Mouse (Mus musculus): ENCODE data around the gene Crygn. TPM values are rescaled to one million over a fixed set of nuclear protein-coding genes. Genes with fewer than 3 reads are reported as not detected.

Gene Crygn
- polyA plus RNA-seq, 1 experiment from 2014 or later, result not detected

GRCm38 (mm10) chr5:24741172-24741885 lies 16.5 kb downstream of the Crygn start:
- no peaks in the 10 kb centered on the region for H3K36me3 ChIP-seq (ENCODE audit: poor library complexity, severe bottlenecking)
- 77% methylated on average over 15 of the region's 15 CpGs for WGBS

GRCm38 (mm10) chr5:24739141-24739753 lies 18.6 kb downstream of the Crygn start:
- Histone ChIP-seq H3K4me3 (no peak overlapping the region), H3K27ac (no peak overlapping the region), H3K27me3 (no peaks in the 10 kb centered on the region), H3K4me2 (no peak overlapping the region), H3K9ac (no peak overlapping the region), H3K36me3 (ENCODE audit: poor library complexity, severe bottlenecking) (no peaks in the 10 kb centered on the region), H3K4me1 (no peaks in the 10 kb centered on the region), H3K9me3 (replicated peaks) (no peaks in the 10 kb centered on the region)
- no peak for ATAC-seq
- WGBS, result 74% methylated on average over 15 of the region's 15 CpGs

More at GRCm38 (mm10) chr5:24741172-24741885, 16.5 kb downstream of the Crygn start:
- Histone ChIP-seq H3K4me3 (no peak overlapping the region), H3K27ac (no peak overlapping the region), H3K4me2 (no peak overlapping the region), H3K4me1 (no peaks in the 10 kb centered on the region), H3K9me3 (replicated peaks) (no peaks in the 10 kb centered on the region), H3K9ac (no peak overlapping the region), H3K27me3 (no peaks in the 10 kb centered on the region)
- no peak for ATAC-seq

GRCm38 (mm10) chr5:24738517-24738916 lies 19.3 kb downstream of the Crygn start:
- H3K4me1 ChIP-seq, result peaks cover 4% of the 10 kb centered on the region; the same call in 1 of the 2 replicates
- 71% methylated on average over 1 of the region's 1 CpGs for WGBS
- no peak for ATAC-seq

GRCm38 (mm10) chr5:24737595-24737994 lies 20.2 kb downstream of the Crygn start:
- Histone ChIP-seq H3K4me2 (no peak overlapping the region), H3K4me3 (no peak overlapping the region), H3K36me3 (ENCODE audit: poor library complexity, severe bottlenecking) (no peaks in the 10 kb centered on the region), H3K9me3 (replicated peaks) (no peaks in the 10 kb centered on the region), H3K4me1 (peaks cover 12% of the 10 kb centered on the region), H3K27ac (no peak overlapping the region), H3K9ac (no peak overlapping the region), H3K27me3 (no peaks in the 10 kb centered on the region)
- 78% methylated on average over 10 of the region's 10 CpGs for WGBS
- ATAC-seq, result no peak

More at GRCm38 (mm10) chr5:24738517-24738916, 19.3 kb downstream of the Crygn start:
- no peaks in the 10 kb centered on the region for H3K36me3 ChIP-seq (ENCODE audit: poor library complexity, severe bottlenecking)
- H3K4me3 ChIP-seq, result no peak overlapping the region
- no peak overlapping the region for H3K4me2 ChIP-seq
- H3K27ac ChIP-seq, result no peak overlapping the region
- no peaks in the 10 kb centered on the region for H3K9me3 ChIP-seq (replicated peaks)
- H3K27me3 ChIP-seq, result no peaks in the 10 kb centered on the region
- H3K9ac ChIP-seq, result no peak overlapping the region

GRCm38 (mm10) chr5:24733771-24734426 lies 23.9 kb downstream of the Crygn start:
- H3K4me1 ChIP-seq, result peaks cover 32% of the 10 kb centered on the region
- H3K36me3 ChIP-seq (ENCODE audit: poor library complexity, severe bottlenecking), result no peaks in the 10 kb centered on the region
- H3K4me2 ChIP-seq, result no peak overlapping the region
- H3K27ac ChIP-seq, result no peak overlapping the region
- no peak for ATAC-seq
- no peak overlapping the region for H3K9ac ChIP-seq
- H3K27me3 ChIP-seq, result peaks cover 35% of the 10 kb centered on the region
- H3K9me3 ChIP-seq (replicated peaks), result no peaks in the 10 kb centered on the region
- 61% methylated on average over 7 of the region's 7 CpGs for WGBS
- no peak overlapping the region for H3K4me3 ChIP-seq

GRCm38 (mm10) chr5:24733134-24733533 lies 24.7 kb downstream of the Crygn start:
- Histone ChIP-seq H3K36me3 (ENCODE audit: poor library complexity, severe bottlenecking) (no peaks in the 10 kb centered on the region), H3K27ac (no peak overlapping the region; the same call in 1 of the 2 replicates), H3K27me3 (peaks cover 40% of the 10 kb centered on the region), H3K9me3 (replicated peaks) (no peaks in the 10 kb centered on the region), H3K4me3 (no peak overlapping the region), H3K9ac (no peak overlapping the region), H3K4me2 (no peak overlapping the region), H3K4me1 (peaks cover 32% of the 10 kb centered on the region)
- ATAC-seq, result peak; percentile 48; the same call in 1 of the 2 replicates
- WGBS, result under 1% methylated on average over 8 of the region's 8 CpGs

- H3K4me2 ChIP-seq, result peak overlapping the region; percentile 66
- H3K36me3 ChIP-seq (ENCODE audit: poor library complexity, severe bottlenecking), result no peaks in the 10 kb centered on the region
- no peak overlapping the region for H3K9ac ChIP-seq
- H3K9me3 ChIP-seq (replicated peaks), result no peaks in the 10 kb centered on the region
- peak; percentile 39; the same call in 1 of the 2 replicates for ATAC-seq
- no peak overlapping the region for H3K27ac ChIP-seq
- H3K4me1 ChIP-seq, result peaks cover 32% of the 10 kb centered on the region
- H3K27me3 ChIP-seq, result peaks cover 40% of the 10 kb centered on the region
- 6% methylated on average over 15 of the region's 15 CpGs for WGBS
- peak overlapping the region; percentile 42 for H3K4me3 ChIP-seq
These were observed 26.8 kb downstream of the Crygn start for GRCm38 (mm10) chr5:24730986-24731385.

- Histone ChIP-seq H3K9ac (peak within 1 kb of the TSS; percentile 53), H3K27ac (no peak within 1 kb of the TSS), H3K4me2 (peak within 1 kb of the TSS; percentile 66), H3K36me3 (ENCODE audit: poor library complexity, severe bottlenecking) (no peaks in the 10 kb centered on the region), H3K27me3 (peaks cover 40% of the 10 kb centered on the region), H3K4me1 (peaks cover 32% of the 10 kb centered on the region), H3K9me3 (replicated peaks) (no peaks in the 10 kb centered on the region), H3K4me3 (peak within 1 kb of the TSS; percentile 42)
- 0% methylated on average over 23 of the region's 23 CpGs for WGBS
- ATAC-seq, result peak; percentile 46; the same call in 1 of the 2 replicates
These were observed 27.3 kb downstream of the Crygn start, which contains the start of gene Wdr86 for GRCm38 (mm10) chr5:24730488-24730871. TSS of gene Wdr86 (minus strand) at chr5:24730727.

- Histone ChIP-seq H3K9me3 (replicated peaks) (no peaks in the 10 kb centered on the region), H3K4me3 (peak overlapping the region; percentile 42), H3K4me2 (peak overlapping the region; percentile 66), H3K9ac (peak overlapping the region; percentile 53), H3K27ac (no peak overlapping the region), H3K4me1 (peaks cover 32% of the 10 kb centered on the region), H3K27me3 (peaks cover 40% of the 10 kb centered on the region), H3K36me3 (ENCODE audit: poor library complexity, severe bottlenecking) (no peaks in the 10 kb centered on the region)
- ATAC-seq, result no peak
- WGBS, result 2% methylated on average over 45 of the region's 49 CpGs
These were observed 27.9 kb downstream of the Crygn start for GRCm38 (mm10) chr5:24729797-24730487.

GRCm38 (mm10) chr5:24726901-24727836 lies 30.6 kb downstream of the Crygn start:
- 67% methylated on average over 11 of the region's 12 CpGs for WGBS
- H3K9ac ChIP-seq, result no peak overlapping the region
- ATAC-seq, result no peak

GRCm38 (mm10) chr5:24725897-24726296 lies 31.9 kb downstream of the Crygn start:
- H3K9me3 ChIP-seq (replicated peaks), result no peaks in the 10 kb centered on the region
- no peak overlapping the region for H3K27ac ChIP-seq
- H3K4me3 ChIP-seq, result no peak overlapping the region
- no peak for ATAC-seq
- peaks cover 25% of the 10 kb centered on the region for H3K27me3 ChIP-seq
- H3K9ac ChIP-seq, result no peak overlapping the region
- peaks cover 19% of the 10 kb centered on the region for H3K4me1 ChIP-seq
- no peaks in the 10 kb centered on the region for H3K36me3 ChIP-seq (ENCODE audit: poor library complexity, severe bottlenecking)
- 74% methylated on average over 6 of the region's 6 CpGs for WGBS
- H3K4me2 ChIP-seq, result no peak overlapping the region

More at GRCm38 (mm10) chr5:24726901-24727836, 30.6 kb downstream of the Crygn start:
- Histone ChIP-seq H3K36me3 (ENCODE audit: poor library complexity, severe bottlenecking) (no peaks in the 10 kb centered on the region), H3K4me2 (no peak overlapping the region), H3K27ac (no peak overlapping the region), H3K4me3 (no peak overlapping the region), H3K9me3 (replicated peaks) (no peaks in the 10 kb centered on the region), H3K27me3 (peaks cover 38% of the 10 kb centered on the region), H3K4me1 (peaks cover 26% of the 10 kb centered on the region)
